Mouse (Mus musculus): ENCODE measurements at regions not wholly inside any gene's neighbourhood (a gene's known extent, or its start where the extent isn't known, plus 50 kb on each side); places are given as distances from the start of the nearest gene placed in this dataset.

GRCm38 (mm10) chr4:114665684-114666083 is 155.8 kb upstream of the Gm12830 start:
- in situ Hi-C loops (cut with MboI): loop anchor here (25.0 kb wide), 1 partner anchor 247 kb away; the partner anchor contains the start of gene Foxd2

- in situ Hi-C loops (cut with MboI): loop anchor here (25.0 kb wide), 1 partner anchor 246 kb away; the partner anchor contains the start of gene Foxd2
Measured at GRCm38 (mm10) chr4:114666238-114666978, 155.1 kb upstream of the Gm12830 start.

GRCm38 (mm10) chr4:114666979-114667328 is 154.6 kb upstream of the Gm12830 start:
- in situ Hi-C loops (cut with MboI): loop anchor here (25.0 kb wide), 1 partner anchor 245 kb away; the partner anchor contains the start of gene Foxd2

- in situ Hi-C loops (cut with MboI): loop anchor here (25.0 kb wide), 1 partner anchor 240 kb away; the partner anchor contains the start of gene Foxd2
Measured at GRCm38 (mm10) chr4:114672096-114672720, 149.3 kb upstream of the Gm12830 start.

- in situ Hi-C loops (cut with MboI): no loop called here
Measured at GRCm38 (mm10) chr4:114676908-114677898, 144.3 kb upstream of the Gm12830 start.

GRCm38 (mm10) chr4:114678053-114678941 is 143.2 kb upstream of the Gm12830 start:
- in situ Hi-C loops (cut with MboI): no loop called here

GRCm38 (mm10) chr4:114680360-114680759 is 141.2 kb upstream of the Gm12830 start:
- in situ Hi-C loops (cut with MboI): no loop called here

GRCm38 (mm10) chr4:114682955-114683354 is 138.6 kb upstream of the Gm12830 start:
- in situ Hi-C loops (cut with MboI): no loop called here

- in situ Hi-C loops (cut with MboI): no loop called here
Measured at GRCm38 (mm10) chr4:114683696-114684095, 137.8 kb upstream of the Gm12830 start.

GRCm38 (mm10) chr4:114684844-114685382 is 136.6 kb upstream of the Gm12830 start:
- in situ Hi-C loops (cut with MboI): no loop called here

GRCm38 (mm10) chr4:114685454-114685853 is 136.1 kb upstream of the Gm12830 start:
- in situ Hi-C loops (cut with MboI): no loop called here

- in situ Hi-C loops (cut with MboI): no loop called here
Measured at GRCm38 (mm10) chr4:114686091-114686490, 135.4 kb upstream of the Gm12830 start.

GRCm38 (mm10) chr4:114688356-114688972 is 133.1 kb upstream of the Gm12830 start:
- in situ Hi-C loops (cut with MboI): no loop called here

- in situ Hi-C loops (cut with MboI): no loop called here
Measured at GRCm38 (mm10) chr4:114688973-114689371, 132.6 kb upstream of the Gm12830 start.

GRCm38 (mm10) chr4:114705586-114705985 is 115.9 kb upstream of the Gm12830 start:
- in situ Hi-C loops (cut with MboI): no loop called here

GRCm38 (mm10) chr4:114710182-114710909 is 111.2 kb upstream of the Gm12830 start:
- in situ Hi-C loops (cut with MboI): no loop called here

GRCm38 (mm10) chr4:114711082-114711481 is 110.4 kb upstream of the Gm12830 start:
- in situ Hi-C loops (cut with MboI): no loop called here

GRCm38 (mm10) chr4:114712005-114712665 is 109.4 kb upstream of the Gm12830 start:
- in situ Hi-C loops (cut with MboI): no loop called here

All from mature B cell (primary cell).